Mouse (Mus musculus) intestine, postnatal 0 days (tissue): ENCODE results near the gene Wwox. TPM values are rescaled to one million over a fixed set of nuclear protein-coding genes. Genes with fewer than 3 reads are reported as not detected.

Experiments used
- ATAC-seq: fragments of 200-750 bp; cut with Nextera tagmentation; 2 replicates; pipeline ENCODE4 v1.8.0; 2017; ENCODE audit warnings: mild to moderate bottlenecking, moderate TSS enrichment, moderate library complexity
- H3K27ac ChIP-seq: fragments of 300-500 bp; sonication (generic); 2 replicates; pipeline ENCODE4 v1.5.1; 2014; ENCODE audit warnings: mild to moderate bottlenecking, low read depth, low read length, moderate library complexity
- H3K27me3 ChIP-seq: fragments of 300-500 bp; sonication (generic); replicated peaks from 2 replicates; pipeline ENCODE4 v1.6.1; 2014; ENCODE audit warnings: low read length, mixed read lengths; ENCODE audit not compliant: control insufficient read depth, insufficient read depth
- H3K36me3 ChIP-seq: fragments of 300-500 bp; sonication (generic); 2 replicates; pipeline ENCODE4 v1.6.1; 2014; ENCODE audit warnings: mild to moderate bottlenecking, moderate library complexity; ENCODE audit not compliant: control insufficient read depth, insufficient read depth
- H3K4me1 ChIP-seq: fragments of 300-500 bp; sonication (generic); replicated peaks from 2 replicates; pipeline ENCODE4 v1.6.1; 2014; ENCODE audit warnings: antibody characterized with exemption, low read length, mixed read lengths; ENCODE audit not compliant: control insufficient read depth, insufficient read depth
- H3K4me2 ChIP-seq: fragments of 300-500 bp; sonication (generic); replicated peaks from 2 replicates; pipeline ENCODE4 v1.6.1; 2014; ENCODE audit warnings: low read depth, mild to moderate bottlenecking, moderate library complexity
- H3K4me3 ChIP-seq: fragments of 300-500 bp; sonication (generic); 2 replicates; pipeline ENCODE4 v1.5.1; 2014; ENCODE audit warnings: low read depth, low read length
- H3K9ac ChIP-seq: fragments of 300-500 bp; sonication (generic); 2 replicates; pipeline ENCODE4 v1.6.1; 2014; ENCODE audit warnings: mild to moderate bottlenecking, low read depth, low read length
- H3K9me3 ChIP-seq: fragments of 300-500 bp; sonication (generic); 2 replicates; pipeline ENCODE4 v1.6.1; 2016; ENCODE audit warnings: mixed run types; ENCODE audit not compliant: control insufficient read depth
- CTCF ChIP-seq: sonication (generic); IDR thresholded peaks from 2 replicates; pipeline ENCODE4 v1.5.1; 2016; ENCODE audit warnings: low read depth, mild to moderate bottlenecking, control low read depth, antibody characterized with exemption, moderate library complexity
- WGBS: fragments of 180-500 bp; shearing (Covaris S2); extraction: QIAGEN DNeasy Blood & Tissue Kit; methylation state at CpG from one replicate; pipeline ENCODE4 v1.1.7; 2014; 5-methylcytosine and 5-hydroxymethylcytosine counted together
- polyA plus RNA-seq: library from polyadenylated mRNA; unstranded; fragments of >200 nt; fragmentation: Nextera tagmentation; extraction: Ambion mirVana; gene quantifications from 2 replicates; pipeline ENCODE4 v1.2.1, GENCODE M21; 2015

The Wwox gene
- polyA plus RNA-seq, 1 experiment from 2014 or later, result 7.1 TPM

DNA sequence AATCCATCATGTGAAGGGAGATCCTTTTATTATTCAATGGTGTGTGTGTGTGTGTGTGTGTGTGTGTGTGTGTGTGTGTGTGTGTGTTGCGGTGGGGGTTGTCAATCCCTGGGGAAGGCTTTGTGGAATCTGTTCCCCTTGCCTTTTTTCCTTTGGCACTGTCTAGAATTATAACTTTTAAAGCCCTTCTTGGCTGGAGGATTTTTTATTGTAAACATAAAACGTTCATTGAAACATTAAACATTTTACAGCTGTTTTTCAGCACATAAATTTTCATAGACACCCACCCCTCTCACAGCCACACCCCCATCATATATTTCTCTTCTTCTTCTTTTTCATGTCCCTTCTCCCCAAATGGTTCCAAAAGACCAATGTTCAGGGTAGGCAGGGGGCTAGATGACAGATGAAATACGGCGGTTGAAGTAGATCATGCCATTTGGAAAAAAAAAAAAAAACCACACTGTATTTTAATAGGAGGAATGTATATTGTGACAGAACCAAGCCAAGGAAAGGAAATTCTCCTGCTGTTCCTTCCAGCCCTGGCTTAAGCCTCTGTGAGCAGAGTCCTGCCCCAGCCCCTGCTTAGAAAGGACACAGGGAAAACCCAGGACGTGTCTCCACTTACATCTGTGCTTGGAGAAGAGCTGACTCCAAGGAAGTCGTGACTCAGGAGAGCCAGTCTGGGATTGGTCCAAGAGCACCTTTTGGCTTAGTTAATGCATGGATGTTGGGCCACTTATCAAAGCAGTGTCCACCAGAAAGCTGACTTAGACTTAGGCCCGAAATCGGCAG lies 517.1 kb downstream of the Wwox start:
- no peak for TF ChIP-seq CTCF
- H3K9ac ChIP-seq, result no peak overlapping the region
- no peaks in the 10 kb centered on the region; the same call in 1 of the 2 replicates for H3K4me1 ChIP-seq
- no peak overlapping the region for H3K4me3 ChIP-seq
- H3K27ac ChIP-seq, result no peak overlapping the region
- no peaks in the 10 kb centered on the region for H3K36me3 ChIP-seq
- no peak overlapping the region for H3K4me2 ChIP-seq
- H3K9me3 ChIP-seq, result no peaks in the 10 kb centered on the region
- 55% methylated on average over 8 of the region's 8 CpGs for WGBS
- no peaks in the 10 kb centered on the region for H3K27me3 ChIP-seq
- 0 out of 2 replicates have a peak, but pooled peaks have one; percentile 31 for ATAC-seq

DNA sequence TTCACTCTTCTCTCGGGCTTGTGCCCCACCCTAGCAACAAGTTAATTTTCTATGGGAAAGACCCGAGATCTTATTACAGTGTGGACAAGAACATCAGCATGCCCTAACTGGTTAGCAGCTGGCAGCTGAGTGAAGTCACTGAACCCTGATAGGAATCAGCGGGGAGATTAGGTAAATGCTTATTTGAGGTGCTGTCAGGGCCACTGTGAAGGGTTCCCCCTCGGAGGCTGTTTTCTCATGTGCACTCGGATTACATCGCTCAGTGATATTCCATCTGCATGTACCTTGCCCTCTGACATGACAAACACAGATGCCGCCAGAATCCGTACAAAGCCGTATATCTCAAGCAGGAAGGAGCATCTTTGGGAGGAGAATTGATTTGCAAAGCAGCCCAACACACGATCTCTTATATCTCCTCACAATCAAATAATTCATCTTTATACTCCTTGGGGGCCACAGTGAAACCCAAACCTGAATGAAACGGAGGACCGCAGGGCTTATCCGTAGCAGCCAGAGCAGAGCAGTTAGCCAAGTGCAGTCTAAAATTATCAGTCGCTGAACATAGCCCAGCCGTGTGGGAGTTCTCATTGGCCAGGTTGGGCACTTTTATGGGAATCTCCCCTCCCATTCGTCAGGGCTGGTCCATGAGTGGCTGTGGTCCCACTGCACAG lies 519.1 kb downstream of the Wwox start:
- H3K4me3 ChIP-seq, result no peak overlapping the region
- WGBS, result 61% methylated on average over 16 of the region's 16 CpGs
- no peak overlapping the region for H3K9ac ChIP-seq
- no peaks in the 10 kb centered on the region for H3K27me3 ChIP-seq
- no peak overlapping the region for H3K27ac ChIP-seq
- H3K9me3 ChIP-seq, result no peaks in the 10 kb centered on the region
- no peak for ATAC-seq
- no peaks in the 10 kb centered on the region for H3K36me3 ChIP-seq
- H3K4me1 ChIP-seq, result no peaks in the 10 kb centered on the region; the same call in 1 of the 2 replicates
- no peak overlapping the region for H3K4me2 ChIP-seq
- TF ChIP-seq CTCF, result no peak

DNA sequence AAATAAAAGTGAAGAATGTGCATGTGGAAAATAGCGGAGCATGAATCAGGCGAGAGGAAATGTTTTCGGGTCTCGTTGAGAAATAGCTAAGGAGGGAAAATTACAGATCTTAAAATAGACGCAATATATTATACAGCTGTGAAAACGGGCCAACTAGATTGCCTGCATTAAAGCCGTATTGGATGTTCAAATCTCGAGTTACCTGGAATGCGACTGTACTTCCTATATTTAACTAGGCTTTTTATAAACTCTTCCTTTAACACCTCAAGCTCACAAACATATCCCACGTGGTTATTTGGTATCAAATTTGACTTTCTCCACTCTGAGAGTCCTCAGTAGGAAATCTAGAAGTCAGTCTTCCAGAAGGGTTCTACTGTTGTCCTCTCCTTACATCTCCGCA lies 520.0 kb downstream of the Wwox start:
- Histone ChIP-seq H3K27ac (no peak overlapping the region), H3K9me3 (no peaks in the 10 kb centered on the region), H3K27me3 (no peaks in the 10 kb centered on the region), H3K4me2 (no peak overlapping the region), H3K36me3 (no peaks in the 10 kb centered on the region), H3K4me1 (no peaks in the 10 kb centered on the region; the same call in 1 of the 2 replicates), H3K4me3 (no peak overlapping the region), H3K9ac (no peak overlapping the region)
- no peak for ATAC-seq
- no peak for TF ChIP-seq CTCF
- WGBS, result 64% methylated on average over 11 of the region's 11 CpGs

GRCm38 (mm10) chr8:114962494-114962893 lies 523.0 kb downstream of the Wwox start:
- H3K9me3 ChIP-seq, result no peaks in the 10 kb centered on the region
- H3K36me3 ChIP-seq, result no peaks in the 10 kb centered on the region
- no peak for ATAC-seq
- 41% methylated on average over 1 of the region's 1 CpGs for WGBS
- H3K4me1 ChIP-seq, result no peaks in the 10 kb centered on the region; the same call in 1 of the 2 replicates
- no peak overlapping the region for H3K4me2 ChIP-seq
- no peak overlapping the region for H3K4me3 ChIP-seq
- H3K27ac ChIP-seq, result no peak overlapping the region
- no peak for TF ChIP-seq CTCF
- H3K27me3 ChIP-seq, result no peaks in the 10 kb centered on the region
- H3K9ac ChIP-seq, result no peak overlapping the region

DNA sequence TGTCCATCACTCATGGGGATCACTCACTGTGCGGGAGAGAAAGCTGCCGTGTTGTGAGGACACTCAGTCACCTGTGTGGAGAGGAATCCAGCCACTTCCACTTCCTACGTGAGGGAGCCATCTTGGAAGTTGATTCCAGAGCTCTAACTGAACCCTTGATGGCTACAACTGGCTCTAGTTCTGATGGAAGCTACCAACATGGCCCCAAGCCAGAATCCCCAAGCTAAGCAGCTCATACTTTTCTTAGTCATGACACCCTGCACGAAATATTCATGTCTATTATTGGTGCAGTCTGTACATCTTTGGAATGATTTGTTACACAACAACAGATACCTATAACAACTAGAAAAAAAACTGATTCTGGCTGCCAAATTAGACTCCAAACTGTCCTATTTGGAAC lies 523.8 kb downstream of the Wwox start:
- H3K4me3 ChIP-seq, result no peak overlapping the region
- no peaks in the 10 kb centered on the region for H3K36me3 ChIP-seq
- no peaks in the 10 kb centered on the region for H3K27me3 ChIP-seq
- TF ChIP-seq CTCF, result no peak
- no peaks in the 10 kb centered on the region; the same call in 1 of the 2 replicates for H3K4me1 ChIP-seq
- no peak overlapping the region for H3K4me2 ChIP-seq
- WGBS, result 84% methylated on average over 4 of the region's 4 CpGs
- no peak overlapping the region for H3K9ac ChIP-seq
- H3K9me3 ChIP-seq, result no peaks in the 10 kb centered on the region
- no peak for ATAC-seq
- H3K27ac ChIP-seq, result no peak overlapping the region

DNA sequence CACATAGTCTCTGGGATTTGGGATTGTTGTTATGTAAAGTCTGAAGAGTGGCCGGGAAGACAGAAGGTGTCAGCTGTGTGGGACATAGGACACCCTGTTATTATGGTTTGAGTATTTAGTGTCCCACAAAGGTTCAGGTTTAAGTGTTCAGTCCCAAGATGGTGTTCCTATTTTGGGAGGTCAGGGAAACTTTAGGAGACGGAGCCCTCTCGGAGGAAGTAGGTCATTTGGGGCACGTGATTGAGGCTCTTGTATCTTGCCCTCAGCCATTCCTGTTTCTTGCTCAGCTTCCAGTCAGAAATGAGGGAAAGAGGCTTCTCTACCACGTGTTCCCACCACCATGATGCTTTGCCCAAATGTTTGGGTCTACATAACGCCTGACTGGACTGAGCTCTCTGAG lies 524.8 kb downstream of the Wwox start:
- 91% methylated on average over 6 of the region's 6 CpGs for WGBS
- no peak for ATAC-seq
- no peaks in the 10 kb centered on the region for H3K9me3 ChIP-seq
- H3K36me3 ChIP-seq, result no peaks in the 10 kb centered on the region
- H3K27ac ChIP-seq, result no peak overlapping the region
- no peak overlapping the region for H3K4me3 ChIP-seq
- H3K4me1 ChIP-seq, result no peaks in the 10 kb centered on the region
- TF ChIP-seq CTCF, result no peak
- no peak overlapping the region for H3K9ac ChIP-seq
- H3K4me2 ChIP-seq, result no peak overlapping the region
- no peaks in the 10 kb centered on the region for H3K27me3 ChIP-seq
